Mouse (Mus musculus) kidney, postnatal 14 days (tissue): Measurements from ENCODE around the gene Vav2.

Source experiments
- DNase-seq: peaks from one replicate; pipeline ENCODE4 v3.0.0; 2022; ENCODE audit warnings: mixed read lengths

The Vav2 gene

GRCm38 (mm10) chr2:27441767-27442707 lies 15.2 kb upstream of the Vav2 start, which contains the start of gene Brd3os:
Brd3os (plus strand) TSS chr2:27442324.
- DNase-seq: peak; percentile 97

GRCm38 (mm10) chr2:27438281-27438680 lies 11.4 kb upstream of the Vav2 start:
- DNase-seq: no peak

GRCm38 (mm10) chr2:27437876-27438275 lies 11.0 kb upstream of the Vav2 start:
- no peak for DNase-seq

GRCm38 (mm10) chr2:27432599-27432998 lies 5.8 kb upstream of the Vav2 start:
- DNase-seq: no peak

- DNase-seq: no peak
These were observed 3.8 kb upstream of the Vav2 start for GRCm38 (mm10) chr2:27430621-27431020.

- peak; percentile 87 for DNase-seq
These were observed 1.2 kb upstream of the Vav2 start for GRCm38 (mm10) chr2:27428071-27428470.

GRCm38 (mm10) chr2:27426406-27426854 lies 403 bp downstream of the Vav2 start:
- DNase-seq: peak; percentile 88

- peak; percentile 58 for DNase-seq
These were observed 955 bp downstream of the Vav2 start for GRCm38 (mm10) chr2:27425751-27426405.

- DNase-seq: peak; percentile 54
These were observed 1.6 kb downstream of the Vav2 start for GRCm38 (mm10) chr2:27425161-27425611.

GRCm38 (mm10) chr2:27423596-27423995 lies 3.2 kb downstream of the Vav2 start:
- peak; percentile 75 for DNase-seq

- DNase-seq: peak; percentile 43
These were observed 5.4 kb downstream of the Vav2 start for GRCm38 (mm10) chr2:27421293-27422068.

GRCm38 (mm10) chr2:27418577-27419070 lies 8.2 kb downstream of the Vav2 start:
- DNase-seq: peak; percentile 62

- DNase-seq: no peak
These were observed 9.1 kb downstream of the Vav2 start for GRCm38 (mm10) chr2:27417648-27418153.

- DNase-seq: no peak
These were observed 10.4 kb downstream of the Vav2 start for GRCm38 (mm10) chr2:27416425-27416824.

GRCm38 (mm10) chr2:27415060-27415783 lies 11.6 kb downstream of the Vav2 start:
- DNase-seq: no peak

GRCm38 (mm10) chr2:27413936-27414657 lies 12.7 kb downstream of the Vav2 start:
- no peak for DNase-seq

GRCm38 (mm10) chr2:27413582-27413935 lies 13.3 kb downstream of the Vav2 start:
- no peak for DNase-seq

GRCm38 (mm10) chr2:27412245-27412800 lies 14.5 kb downstream of the Vav2 start:
- DNase-seq: no peak

- peak; percentile 67 for DNase-seq
These were observed 15.1 kb downstream of the Vav2 start for GRCm38 (mm10) chr2:27411688-27412174.

- DNase-seq: no peak
These were observed 16.2 kb downstream of the Vav2 start for GRCm38 (mm10) chr2:27410518-27411140.
